Mouse (Mus musculus): ENCODE measurements around the gene Olfr478. TPM values are rescaled to one million over a fixed set of nuclear protein-coding genes. Genes with fewer than 3 reads are reported as not detected.

Olfr478 gene
- not detected in 2 replicates for polyA plus RNA-seq (2021; fragmentation: Nextera tagmentation)
- long read RNA-seq, experiment 1: 0 reads
- long read RNA-seq, experiment 2: 0 reads

GRCm38 (mm10) chr7:108033889-108034288 lies at the start of gene Olfr478:
Olfr478 (minus strand) TSS chr7:108033989.

DNA sequence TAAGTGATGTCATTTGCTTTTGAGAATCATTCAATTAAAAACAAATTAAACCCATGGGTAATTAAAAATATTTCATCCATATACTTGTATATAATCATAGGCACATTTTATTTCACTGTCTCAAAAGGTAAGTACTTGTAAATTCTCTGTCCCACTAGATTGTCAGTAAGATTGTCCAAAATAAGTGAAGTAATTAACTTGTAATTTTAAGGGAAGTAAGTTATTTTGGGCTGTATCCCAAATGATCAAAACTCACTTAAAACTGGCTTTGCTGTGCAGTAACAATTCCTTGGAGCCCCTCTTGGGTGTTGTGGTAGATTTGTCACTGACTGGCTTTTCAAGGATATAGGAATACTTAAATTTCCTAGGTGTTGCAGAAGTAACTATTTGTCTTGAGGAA lies 45.8 kb upstream of the Olfr478 start, which contains the start of gene Olfr481:
Gene Olfr481, plus strand, starts transcription at position 301 of the 400 bp plus-strand sequence.

DNA sequence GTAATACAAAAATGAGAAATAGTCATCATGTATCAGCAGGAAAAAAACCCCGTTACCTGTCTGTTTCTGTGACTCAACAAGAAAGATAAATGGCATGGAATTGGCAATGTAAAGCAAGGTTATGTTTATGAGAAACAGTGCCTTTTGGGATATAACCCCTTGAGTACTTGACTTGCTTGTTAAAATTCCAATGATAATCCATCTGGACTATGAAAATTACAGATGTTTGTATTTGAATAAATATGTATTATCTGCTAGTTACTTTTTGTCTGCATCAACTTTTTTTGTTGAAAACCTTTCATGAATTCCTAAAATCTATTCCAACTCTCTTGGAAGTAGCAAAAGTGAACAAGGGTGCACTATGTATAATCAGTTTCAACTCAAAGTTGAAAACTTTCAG lies 33.5 kb upstream of the Olfr478 start, which contains the start of gene Olfr480:
Gene Olfr480, minus strand, starts transcription at position 101 of the 400 bp plus-strand sequence.

GRCm38 (mm10) chr7:108050393-108050792 lies 16.6 kb upstream of the Olfr478 start, which contains the start of gene Olfr479:
Olfr479 (plus strand) TSS chr7:108050693.

GRCm38 (mm10) chr7:107986393-107986792 lies 47.4 kb downstream of the Olfr478 start, which contains the start of gene Olfr477:
Olfr477 (plus strand) TSS chr7:107986693.

Other genes starting within 250 kb of the Olfr478 start
- not detected in 2 replicates for gene Ovch2, start 232.8 kb downstream of the Olfr478 start, polyA plus RNA-seq (2021; fragmentation: Nextera tagmentation)
- gene Olfr467, start 221.7 kb downstream of the Olfr478 start, polyA plus RNA-seq (2021; fragmentation: Nextera tagmentation): not detected in 2 replicates
- gene Olfr469, start 208.4 kb downstream of the Olfr478 start, polyA plus RNA-seq (2021; fragmentation: Nextera tagmentation): not detected in 2 replicates
- not detected in 2 replicates for gene Olfr470, start 186.5 kb downstream of the Olfr478 start, polyA plus RNA-seq (2021; fragmentation: Nextera tagmentation)
- gene Olfr472, start 136.1 kb downstream of the Olfr478 start, polyA plus RNA-seq (2021; fragmentation: Nextera tagmentation): 0.14 TPM in 1 of 2 replicates, not detected in the other
- gene Olfr473, start 103.5 kb downstream of the Olfr478 start, polyA plus RNA-seq (2021; fragmentation: Nextera tagmentation): not detected in 2 replicates
- not detected in 2 replicates for gene Olfr474, start 79.3 kb downstream of the Olfr478 start, polyA plus RNA-seq (2021; fragmentation: Nextera tagmentation)
- gene Olfr476, start 69.2 kb downstream of the Olfr478 start, polyA plus RNA-seq (2021; fragmentation: Nextera tagmentation): not detected in 2 replicates
- gene Olfr477, start 47.3 kb downstream of the Olfr478 start, polyA plus RNA-seq (2021; fragmentation: Nextera tagmentation): not detected in 2 replicates
- gene Olfr479, start 16.7 kb upstream of the Olfr478 start, polyA plus RNA-seq (2021; fragmentation: Nextera tagmentation): not detected in 2 replicates
- not detected in 2 replicates for gene Olfr480, start 33.4 kb upstream of the Olfr478 start, polyA plus RNA-seq (2021; fragmentation: Nextera tagmentation)
- gene Olfr481, start 45.9 kb upstream of the Olfr478 start, polyA plus RNA-seq (2021; fragmentation: Nextera tagmentation): not detected in 2 replicates
- not detected in 2 replicates for gene Olfr482, start 63.6 kb upstream of the Olfr478 start, polyA plus RNA-seq (2021; fragmentation: Nextera tagmentation)
- gene Olfr483, start 66.9 kb upstream of the Olfr478 start, polyA plus RNA-seq (2021; fragmentation: Nextera tagmentation): not detected in 2 replicates
- gene Olfr484, start 93.5 kb upstream of the Olfr478 start, polyA plus RNA-seq (2021; fragmentation: Nextera tagmentation): 0.06 TPM in 1 of 2 replicates, not detected in the other
- not detected in 2 replicates for gene Olfr485, start 125.9 kb upstream of the Olfr478 start, polyA plus RNA-seq (2021; fragmentation: Nextera tagmentation)
- not detected in 2 replicates for gene Olfr486, start 138.8 kb upstream of the Olfr478 start, polyA plus RNA-seq (2021; fragmentation: Nextera tagmentation)
- not detected in 2 replicates for gene Olfr487, start 180.6 kb upstream of the Olfr478 start, polyA plus RNA-seq (2021; fragmentation: Nextera tagmentation)
- gene Olfr488, start 224.4 kb upstream of the Olfr478 start, polyA plus RNA-seq (2021; fragmentation: Nextera tagmentation): not detected in 2 replicates

Measured in left cerebral cortex, adult 6 months (tissue).